8 mouse cellular contexts compared by ENCODE assay signal in the genomic region with DNA sequence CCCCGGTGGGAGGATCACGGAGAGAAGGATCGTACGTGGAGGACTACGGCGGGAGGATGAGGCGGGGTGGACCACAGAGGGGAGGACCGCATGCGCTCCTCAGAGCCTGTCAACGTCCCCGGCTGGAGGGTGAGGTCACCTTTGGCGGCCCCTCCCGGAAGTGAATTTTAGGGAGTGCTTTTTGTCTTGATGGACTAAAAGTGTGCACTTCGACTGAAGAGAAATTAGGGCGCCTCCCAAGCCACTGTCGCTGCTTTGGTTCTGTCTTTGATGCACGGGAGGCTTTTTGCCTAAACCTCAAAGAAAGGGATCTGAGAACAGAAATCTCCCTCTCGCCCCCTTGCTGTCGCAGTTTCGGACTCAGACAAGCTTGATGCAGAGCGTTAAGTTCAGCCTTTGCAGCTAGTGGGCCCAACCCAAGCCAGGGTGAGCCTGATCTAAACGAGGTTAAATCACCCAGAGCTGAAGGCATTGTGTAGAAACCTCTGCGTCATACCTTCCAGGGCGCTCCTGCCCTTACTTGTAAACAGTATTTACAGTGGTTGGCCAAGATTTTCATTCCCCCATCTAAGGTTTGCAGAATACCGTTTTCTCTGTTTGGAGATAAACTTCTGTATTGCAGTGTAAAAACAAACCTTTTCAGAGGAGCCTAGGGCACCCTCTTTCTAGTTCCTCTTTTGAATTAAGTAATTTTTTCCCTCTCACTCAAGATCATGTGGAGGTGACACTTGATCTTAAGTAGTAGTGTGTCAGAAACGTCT. TPM values are rescaled to one million over a fixed set of nuclear protein-coding genes. Genes with fewer than 3 reads are reported as not detected.
DNase-seq lines count a peak whose midpoint lies in the region.

No protein-coding gene starts in this region.

- peak overlapping the region; percentile 96 for H3K4me3 ChIP-seq in forebrain, embryonic 10.5 days

- H3K27me3 ChIP-seq in forebrain, embryonic 10.5 days (ENCODE audit: poor library complexity, severe bottlenecking) = no peaks in the 10 kb centered on the region

- H3K9me3 ChIP-seq in forebrain, embryonic 10.5 days = no peaks in the 10 kb centered on the region

- WGBS in forebrain, embryonic 10.5 days = 5% methylated on average over 26 of the region's 26 CpGs

- peak overlapping the region; percentile 86 for H3K27ac ChIP-seq in forebrain, embryonic 10.5 days

- peaks cover 16% of the 10 kb centered on the region for H3K4me1 ChIP-seq in forebrain, embryonic 10.5 days

- H3K36me3 ChIP-seq in forebrain, embryonic 10.5 days (replicated peaks) = peaks cover 7% of the 10 kb centered on the region

- intact Hi-C loops in heart, postnatal 10 days (cut with DNase I) = loop anchor here (5.0 kb wide), 1 partner anchor 41 kb away; a partner anchor contains a TSS

- peak; percentile 74 for DNase-seq in cerebellum, adult 11 months
- no peak for DNase-seq in cerebellum, postnatal 4 days (ENCODE audit: low spot score in 2 of 2)
- DNase-seq in adrenal gland, postnatal 25 days = peak; percentile 67
- DNase-seq in forebrain, embryonic 10.5 days (ENCODE audit: extremely low spot score, low spot score) = peak; percentile 18
- peak; percentile 88 to 90 for DNase-seq in heart, postnatal 10 days
- peak; percentile 70 for DNase-seq in kidney, postnatal 36 days
- peak; percentile 79 for DNase-seq in lung, postnatal 36 days
- DNase-seq in skeletal muscle tissue, adult 2 months (ENCODE audit: low read depth, low spot score) = peak; percentile 65

RNA-seq across cellular contexts. Expression of a gene that starts 13.8 kb away (rescaled TPM):
- total RNA-seq in adrenal gland, postnatal 25 days (2021) = 172 and 213 TPM in 2 replicates
- polyA plus RNA-seq in forebrain, embryonic 10.5 days (2016; fragmentation: Nextera tagmentation; extraction: Ambion mirVana) = 104 and 109 TPM in 2 replicates
- 10 to 100 TPM; 87.1 to 87.8 TPM for total RNA-seq in heart, postnatal 10 days (2021)

RNA-seq across cellular contexts. Expression of a gene that starts 38.7 kb away (rescaled TPM):
- 43.9 and 71.9 TPM in 2 replicates for total RNA-seq in adrenal gland, postnatal 25 days (2021)
- 1.7 and 2.5 TPM in 2 replicates for polyA plus RNA-seq in forebrain, embryonic 10.5 days (2016; fragmentation: Nextera tagmentation; extraction: Ambion mirVana)
- total RNA-seq in heart, postnatal 10 days (2021) = 10 to 100 TPM; 31.8 to 36.0 TPM

Comparison
In these comparisons a context has a peak if more than half of its experiments do, and no peak if none do; other contexts are left out.
1. DNase-seq: peak in cerebellum, adult 11 months (single experiment), adrenal gland, postnatal 25 days (single experiment), forebrain, embryonic 10.5 days (single experiment), heart, postnatal 10 days (2 of 2), kidney, postnatal 36 days (2 of 2), lung, postnatal 36 days (single experiment) and skeletal muscle tissue, adult 2 months (single experiment); none in cerebellum, postnatal 4 days (0 of 2).